12 mouse cellular contexts compared by ENCODE assay signal in genomic region chr9:21851084-21851483, GRCm38 (mm10). TPM values are rescaled to one million over a fixed set of nuclear protein-coding genes. Genes with fewer than 3 reads are reported as not detected.
DNase-seq lines count a peak whose midpoint lies in the region; ATAC-seq lines count a peak whose summit lies in the region.
"Had no signal": no experiment of that assay in that cellular context is flagged by ENCODE, and none has a peak within 500 bp of the region (broad histone marks: within the 10 kb centered on the region; RNA-seq: fewer than 3 reads in every experiment).

No protein-coding gene starts in this region.

- peak overlapping the region; percentile 81; the same call in 1 of the 2 replicates for H3K9ac ChIP-seq in heart, embryonic 11.5 days (ENCODE audit: low read depth, low read length)
- no peak overlapping the region for H3K9ac ChIP-seq in midbrain, embryonic 14.5 days (replicated peaks; ENCODE audit: low read length)
- H3K9ac ChIP-seq in midbrain, embryonic 11.5 days (ENCODE audit: low read length), result no peak overlapping the region
- no peak overlapping the region for H3K9ac ChIP-seq in intestine, embryonic 14.5 days (ENCODE audit: low read length)
- H3K9ac ChIP-seq in stomach, embryonic 15.5 days, result no peak overlapping the region

- no peak for ATAC-seq in heart, embryonic 11.5 days (replicated peaks; ENCODE audit: insufficient number of reproducible peaks, low FRiP score, low TSS enrichment)
- no peak for ATAC-seq in midbrain, embryonic 14.5 days (ENCODE audit: low FRiP score, low TSS enrichment)
- ATAC-seq in midbrain, embryonic 11.5 days (ENCODE audit: low FRiP score), result no peak
- no peak for ATAC-seq in intestine, embryonic 14.5 days (replicated peaks; ENCODE audit: low FRiP score, low TSS enrichment, low read depth)
- ATAC-seq in stomach, embryonic 15.5 days (ENCODE audit: insufficient read depth, low FRiP score, low read depth), result no peak

- intact Hi-C loops in gastrocnemius, postnatal 36 days (cut with DNase I), result no loop called here

- H3K9me3 ChIP-seq in heart, embryonic 11.5 days (replicated peaks; ENCODE audit: control insufficient read depth, low read length), result no peaks in the 10 kb centered on the region
- no peaks in the 10 kb centered on the region for H3K9me3 ChIP-seq in midbrain, embryonic 14.5 days (ENCODE audit: control insufficient read depth, low read length)
- H3K9me3 ChIP-seq in midbrain, embryonic 11.5 days (ENCODE audit: control insufficient read depth, low read length), result no peaks in the 10 kb centered on the region
- no peaks in the 10 kb centered on the region for H3K9me3 ChIP-seq in intestine, embryonic 14.5 days (ENCODE audit: control insufficient read depth, low read length)
- H3K9me3 ChIP-seq in stomach, embryonic 15.5 days, result no peaks in the 10 kb centered on the region

- DNase-seq in heart, adult 18-20 months, result no peak
- no peak for DNase-seq in midbrain, embryonic 14.5 days
- DNase-seq in midbrain, embryonic 11.5 days (ENCODE audit: low spot score, missing footprints), result no peak
- DNase-seq in intestine, embryonic 14.5 days (ENCODE audit: low spot score), result no peak
- DNase-seq in gastrocnemius, postnatal 36 days, result no peak
- no peak for DNase-seq in spleen, postnatal 4 days (ENCODE audit: low spot score in 2 of 2)
- DNase-seq: adrenal gland, postnatal 14 days had no signal

- no peaks in the 10 kb centered on the region; the same call in 1 of the 2 replicates for H3K36me3 ChIP-seq in heart, embryonic 11.5 days (ENCODE audit: control insufficient read depth, insufficient read depth, low read length)
- H3K36me3 ChIP-seq in midbrain, embryonic 14.5 days (ENCODE audit: control insufficient read depth, insufficient read depth, low read length), result no peaks in the 10 kb centered on the region
- no peaks in the 10 kb centered on the region for H3K36me3 ChIP-seq in midbrain, embryonic 11.5 days (ENCODE audit: control insufficient read depth, insufficient read depth, low read length)
- 0 out of 2 replicates have a peak, but pooled peaks cover under 1% of the 10 kb centered on the region for H3K36me3 ChIP-seq in intestine, embryonic 14.5 days (ENCODE audit: control insufficient read depth, insufficient read depth, low read length)
- H3K36me3 ChIP-seq in stomach, embryonic 15.5 days, result no peaks in the 10 kb centered on the region

- WGBS in heart, embryonic 11.5 days (ENCODE audit: insufficient replicate concordance), result 63% methylated on average over 3 of the region's 3 CpGs
- 78% methylated on average over 3 of the region's 3 CpGs for WGBS in midbrain, embryonic 14.5 days
- WGBS in midbrain, embryonic 11.5 days, result 76% methylated on average over 3 of the region's 3 CpGs
- 69% methylated on average over 3 of the region's 3 CpGs for WGBS in intestine, embryonic 14.5 days
- 48% methylated on average over 3 of the region's 3 CpGs for WGBS in stomach, embryonic 15.5 days

- H3K4me1 ChIP-seq in heart, embryonic 11.5 days (ENCODE audit: control insufficient read depth, insufficient read depth, low read length), result peaks cover 24% of the 10 kb centered on the region
- 0 out of 2 replicates have a peak, but pooled peaks cover 8% of the 10 kb centered on the region for H3K4me1 ChIP-seq in midbrain, embryonic 14.5 days (ENCODE audit: control insufficient read depth, insufficient read depth, low read length)
- H3K4me1 ChIP-seq in midbrain, embryonic 11.5 days (ENCODE audit: control insufficient read depth, insufficient read depth, low read length), result peaks cover 7% of the 10 kb centered on the region
- peaks cover 27% of the 10 kb centered on the region for H3K4me1 ChIP-seq in intestine, embryonic 14.5 days (replicated peaks; ENCODE audit: control insufficient read depth, insufficient read depth, low read length)
- peaks cover 54% of the 10 kb centered on the region for H3K4me1 ChIP-seq in stomach, embryonic 15.5 days

- H3K27me3 ChIP-seq in heart, embryonic 11.5 days (ENCODE audit: control insufficient read depth, insufficient read depth, low read length), result no peaks in the 10 kb centered on the region
- no peaks in the 10 kb centered on the region for H3K27me3 ChIP-seq in midbrain, embryonic 14.5 days (ENCODE audit: control insufficient read depth, insufficient read depth, low read length)
- H3K27me3 ChIP-seq in midbrain, embryonic 11.5 days (ENCODE audit: control insufficient read depth, insufficient read depth, low read length), result peaks cover 2% of the 10 kb centered on the region; the same call in 1 of the 2 replicates
- no peaks in the 10 kb centered on the region for H3K27me3 ChIP-seq in intestine, embryonic 14.5 days (replicated peaks; ENCODE audit: control insufficient read depth, insufficient read depth, low read length)
- no peaks in the 10 kb centered on the region for H3K27me3 ChIP-seq in stomach, embryonic 15.5 days (replicated peaks)

- no peak overlapping the region; the same call in 1 of the 2 replicates for H3K27ac ChIP-seq in heart, embryonic 11.5 days (ENCODE audit: low read depth, low read length)
- no peak overlapping the region for H3K27ac ChIP-seq in midbrain, embryonic 14.5 days (replicated peaks; ENCODE audit: low read depth, low read length)
- no peak overlapping the region for H3K27ac ChIP-seq in midbrain, embryonic 11.5 days (ENCODE audit: low read depth, low read length)
- H3K27ac ChIP-seq in intestine, embryonic 14.5 days (ENCODE audit: low read depth), result no peak overlapping the region
- no peak overlapping the region for H3K27ac ChIP-seq in stomach, embryonic 15.5 days
- H3K27ac ChIP-seq: left cerebral cortex, adult 2 months had no signal

- peak overlapping the region; percentile 78 for H3K4me3 ChIP-seq in heart, embryonic 11.5 days (ENCODE audit: low read depth, low read length)
- no peak overlapping the region for H3K4me3 ChIP-seq in midbrain, embryonic 14.5 days (replicated peaks; ENCODE audit: low read depth, low read length)
- no peak overlapping the region for H3K4me3 ChIP-seq in midbrain, embryonic 11.5 days (ENCODE audit: low read depth, low read length)
- no peak overlapping the region for H3K4me3 ChIP-seq in intestine, embryonic 14.5 days (ENCODE audit: low read depth, low read length)
- peak overlapping the region; percentile 83 for H3K4me3 ChIP-seq in stomach, embryonic 15.5 days (replicated peaks)

- H3K4me2 ChIP-seq in heart, embryonic 11.5 days, result peak overlapping the region; percentile 81
- peak overlapping the region; percentile 63; the same call in 1 of the 2 replicates for H3K4me2 ChIP-seq in midbrain, embryonic 14.5 days (ENCODE audit: low read length)
- no peak overlapping the region for H3K4me2 ChIP-seq in midbrain, embryonic 11.5 days
- peak overlapping the region; percentile 66 for H3K4me2 ChIP-seq in intestine, embryonic 14.5 days (ENCODE audit: low read length)
- H3K4me2 ChIP-seq in stomach, embryonic 15.5 days, result peak overlapping the region; percentile 84

RNA-seq across cellular contexts. Expression of gene Dock6, which starts 1.4 kb away (rescaled TPM):
- 43.9 and 50.1 TPM in 2 replicates for polyA plus RNA-seq in heart, embryonic 11.5 days (2014; fragmentation: Nextera tagmentation; extraction: Ambion mirVana)
- total RNA-seq in heart, adult 18-20 months (2021), result 10 to 100 TPM; 24.3 to 24.6 TPM
- 7.2 and 12.7 TPM in 2 replicates for polyA plus RNA-seq in midbrain, embryonic 14.5 days (2014; fragmentation: Nextera tagmentation; extraction: Ambion mirVana)
- polyA plus RNA-seq in midbrain, embryonic 11.5 days (2014; fragmentation: Nextera tagmentation; extraction: Ambion mirVana), result 15.1 and 15.9 TPM in 2 replicates
- polyA plus RNA-seq in intestine, embryonic 14.5 days (2014; fragmentation: Nextera tagmentation; extraction: Ambion mirVana), result 39.4 and 40.0 TPM in 2 replicates
- 41.8 and 44.7 TPM in 2 replicates for polyA plus RNA-seq in stomach, embryonic 15.5 days (2015; fragmentation: Nextera tagmentation; extraction: Ambion mirVana)
- total RNA-seq in gastrocnemius, postnatal 36 days (2021), result 10 to 100 TPM; 10.1 to 12.5 TPM

RNA-seq across cellular contexts. Expression of gene Angptl8, which starts 15.8 kb away (rescaled TPM):
- polyA plus RNA-seq in heart, embryonic 11.5 days (2014; fragmentation: Nextera tagmentation; extraction: Ambion mirVana), result 1.1 and 1.9 TPM in 2 replicates
- total RNA-seq in heart, adult 18-20 months (2021), result under 1 TPM in 1 of 2 experiments, not detected in 1; 0.69 TPM
- polyA plus RNA-seq in midbrain, embryonic 14.5 days (2014; fragmentation: Nextera tagmentation; extraction: Ambion mirVana), result 0.34 TPM in 1 of 2 replicates, not detected in the other
- polyA plus RNA-seq in midbrain, embryonic 11.5 days (2014; fragmentation: Nextera tagmentation; extraction: Ambion mirVana), result 0.19 and 0.22 TPM in 2 replicates
- 4.0 and 4.3 TPM in 2 replicates for polyA plus RNA-seq in intestine, embryonic 14.5 days (2014; fragmentation: Nextera tagmentation; extraction: Ambion mirVana)
- 5.9 and 8.1 TPM in 2 replicates for polyA plus RNA-seq in stomach, embryonic 15.5 days (2015; fragmentation: Nextera tagmentation; extraction: Ambion mirVana)
- not detected for total RNA-seq in gastrocnemius, postnatal 36 days (2021)
- total RNA-seq: common myeloid progenitor, adult 5-6 weeks; left cerebral cortex, adult 2 months had no signal
- polyA plus RNA-seq: myocyte had no signal

RNA-seq across cellular contexts. Expression of gene Kank2, which starts 52.5 kb away (rescaled TPM):
- polyA plus RNA-seq in heart, embryonic 11.5 days (2014; fragmentation: Nextera tagmentation; extraction: Ambion mirVana), result 8.9 and 9.0 TPM in 2 replicates
- 10 to 100 TPM; 58.1 to 60.8 TPM for total RNA-seq in heart, adult 18-20 months (2021)
- polyA plus RNA-seq in midbrain, embryonic 14.5 days (2014; fragmentation: Nextera tagmentation; extraction: Ambion mirVana), result 0.66 and 2.7 TPM in 2 replicates
- polyA plus RNA-seq in midbrain, embryonic 11.5 days (2014; fragmentation: Nextera tagmentation; extraction: Ambion mirVana), result 3.5 and 3.9 TPM in 2 replicates
- polyA plus RNA-seq in intestine, embryonic 14.5 days (2014; fragmentation: Nextera tagmentation; extraction: Ambion mirVana), result 9.5 and 9.6 TPM in 2 replicates
- 21.1 and 22.7 TPM in 2 replicates for polyA plus RNA-seq in stomach, embryonic 15.5 days (2015; fragmentation: Nextera tagmentation; extraction: Ambion mirVana)
- total RNA-seq in gastrocnemius, postnatal 36 days (2021), result 10 to 100 TPM; 12.7 to 13.3 TPM

Comparison
In these comparisons a context has a peak if more than half of its experiments do, and no peak if none do; other contexts are left out.
1. H3K4me3 ChIP-seq: peak in heart, embryonic 11.5 days (single experiment) and stomach, embryonic 15.5 days (single experiment); none in midbrain, embryonic 14.5 days (single experiment), midbrain, embryonic 11.5 days (single experiment) and intestine, embryonic 14.5 days (single experiment).